Mouse (Mus musculus): ENCODE measurements around the gene Gfpt2. TPM values are rescaled to one million over a fixed set of nuclear protein-coding genes. Genes with fewer than 3 reads are reported as not detected.
"Not testable (repeated sequence)": the region's sequence is repeated elsewhere in the genome, so short reads cannot be mapped to it uniquely, and the experiment has no call there.

Gene Gfpt2
- polyA plus RNA-seq, 1 experiment from 2014 or later: 16.0 TPM

DNA sequence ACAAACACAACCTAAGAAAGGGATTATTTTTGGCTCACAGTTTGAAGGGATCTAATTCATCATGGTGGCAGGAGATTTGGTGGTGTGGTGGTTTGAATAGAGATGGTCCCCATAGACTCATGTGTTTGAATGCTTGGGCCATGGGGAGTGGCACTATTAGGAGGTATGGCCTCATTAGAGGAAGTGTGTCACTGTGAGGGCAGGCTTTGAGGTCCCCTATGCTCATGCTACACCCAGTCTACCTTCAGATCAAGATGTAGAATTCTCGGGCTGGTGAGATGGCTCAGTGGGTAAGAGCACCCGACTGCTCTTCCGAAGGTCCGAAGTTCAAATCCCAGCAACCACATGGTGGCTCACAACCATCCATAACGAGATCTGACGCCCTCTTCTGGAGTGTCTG lies 26.5 kb upstream of the Gfpt2 start:
- not testable (repeated sequence) for H3K36me3 ChIP-seq; DNase-seq (ENCODE audit: low spot score); H3K9me3 ChIP-seq; H3K4me3 ChIP-seq; H3K27ac ChIP-seq; H3K27me3 ChIP-seq (ENCODE audit: insufficient read depth, poor library complexity, severe bottlenecking)
- peaks cover 20% of the 10 kb centered on the region for H3K4me1 ChIP-seq (replicated peaks)
- 91% methylated on average over 4 of the region's 6 CpGs for WGBS

- Histone ChIP-seq H3K27me3 (ENCODE audit: insufficient read depth, poor library complexity, severe bottlenecking) (no peaks in the 10 kb centered on the region), H3K27ac (no peak overlapping the region), H3K36me3 (no peaks in the 10 kb centered on the region), H3K9me3 (no peaks in the 10 kb centered on the region), H3K4me3 (no peak overlapping the region), H3K4me1 (replicated peaks) (peaks cover 12% of the 10 kb centered on the region)
- 89% methylated on average over 5 of the region's 5 CpGs for WGBS
- no peak for DNase-seq (ENCODE audit: low spot score)
These were observed 25.2 kb upstream of the Gfpt2 start for GRCm38 (mm10) chr11:49768781-49769180.

GRCm38 (mm10) chr11:49770676-49771550 lies 23.1 kb upstream of the Gfpt2 start:
- Histone ChIP-seq H3K27me3 (ENCODE audit: insufficient read depth, poor library complexity, severe bottlenecking) (no peaks in the 10 kb centered on the region), H3K27ac (no peak overlapping the region), H3K9me3 (no peaks in the 10 kb centered on the region), H3K4me3 (no peak overlapping the region), H3K4me1 (replicated peaks) (peaks cover 6% of the 10 kb centered on the region), H3K36me3 (no peaks in the 10 kb centered on the region)
- WGBS: 89% methylated on average over 9 of the region's 9 CpGs
- DNase-seq (ENCODE audit: low spot score): no peak

- WGBS: 66% methylated on average over 5 of the region's 5 CpGs
- no peaks in the 10 kb centered on the region for H3K27me3 ChIP-seq (ENCODE audit: insufficient read depth, poor library complexity, severe bottlenecking)
- DNase-seq (ENCODE audit: low spot score): no peak
These were observed 21.7 kb upstream of the Gfpt2 start for GRCm38 (mm10) chr11:49772251-49772650.

GRCm38 (mm10) chr11:49774894-49775293 lies 19.1 kb upstream of the Gfpt2 start:
- WGBS: 86% methylated on average over 4 of the region's 4 CpGs
- H3K9me3 ChIP-seq: no peaks in the 10 kb centered on the region
- peaks cover 8% of the 10 kb centered on the region for H3K4me1 ChIP-seq (replicated peaks)
- no peaks in the 10 kb centered on the region for H3K27me3 ChIP-seq (ENCODE audit: insufficient read depth, poor library complexity, severe bottlenecking)
- H3K4me3 ChIP-seq: no peak overlapping the region
- DNase-seq (ENCODE audit: low spot score): no peak
- H3K36me3 ChIP-seq: no peaks in the 10 kb centered on the region
- no peak overlapping the region for H3K27ac ChIP-seq

More at GRCm38 (mm10) chr11:49772251-49772650, 21.7 kb upstream of the Gfpt2 start:
- H3K9me3 ChIP-seq: no peaks in the 10 kb centered on the region
- H3K27ac ChIP-seq: no peak overlapping the region
- no peaks in the 10 kb centered on the region for H3K36me3 ChIP-seq
- H3K4me1 ChIP-seq (replicated peaks): peaks cover 8% of the 10 kb centered on the region
- H3K4me3 ChIP-seq: no peak overlapping the region

- no peak overlapping the region for H3K27ac ChIP-seq
- H3K9me3 ChIP-seq: no peaks in the 10 kb centered on the region
- 85% methylated on average over 6 of the region's 6 CpGs for WGBS
These were observed 15.1 kb upstream of the Gfpt2 start for GRCm38 (mm10) chr11:49778844-49779243.

DNA sequence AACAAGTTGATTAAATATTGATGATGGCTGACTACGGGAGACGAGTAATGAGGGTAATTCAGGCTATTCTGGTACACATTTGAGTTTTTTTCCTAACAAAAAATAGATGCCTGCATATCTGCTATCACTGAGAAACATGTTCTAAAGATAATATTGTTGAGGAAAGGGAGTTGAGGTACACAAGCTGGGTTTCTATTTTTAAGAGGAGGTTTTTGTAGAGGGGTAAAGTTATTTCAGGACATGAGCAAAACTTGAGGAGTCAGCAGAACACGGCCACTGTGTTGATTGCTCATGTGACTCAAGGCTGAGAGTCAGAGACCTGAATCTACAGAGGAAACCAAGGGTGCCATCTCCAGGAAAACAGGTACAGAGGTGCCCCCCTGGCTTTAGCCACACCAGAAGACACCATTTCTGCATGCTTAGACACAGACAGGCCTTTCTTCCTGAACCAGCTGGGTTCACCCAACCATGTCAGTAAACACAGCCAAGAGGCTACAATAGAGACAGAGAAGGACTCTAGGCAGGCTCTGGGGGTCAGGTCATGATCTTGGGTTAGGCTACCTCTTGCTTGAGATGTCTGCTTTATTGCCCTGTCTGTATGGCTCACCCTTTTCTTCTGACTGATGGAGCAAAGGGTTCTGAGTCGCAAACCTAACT lies 13.7 kb upstream of the Gfpt2 start:
- Histone ChIP-seq H3K27me3 (ENCODE audit: insufficient read depth, poor library complexity, severe bottlenecking) (no peaks in the 10 kb centered on the region), H3K27ac (no peak overlapping the region), H3K4me3 (no peak overlapping the region), H3K4me1 (replicated peaks) (peaks cover 13% of the 10 kb centered on the region), H3K9me3 (no peaks in the 10 kb centered on the region), H3K36me3 (no peaks in the 10 kb centered on the region)
- DNase-seq (ENCODE audit: low spot score): no peak
- WGBS: 83% methylated on average over 4 of the region's 4 CpGs

More at GRCm38 (mm10) chr11:49778844-49779243, 15.1 kb upstream of the Gfpt2 start:
- no peaks in the 10 kb centered on the region for H3K27me3 ChIP-seq (ENCODE audit: insufficient read depth, poor library complexity, severe bottlenecking)
- DNase-seq (ENCODE audit: low spot score): no peak
- H3K4me3 ChIP-seq: no peak overlapping the region
- H3K4me1 ChIP-seq (replicated peaks): peaks cover 13% of the 10 kb centered on the region
- no peaks in the 10 kb centered on the region for H3K36me3 ChIP-seq

DNA sequence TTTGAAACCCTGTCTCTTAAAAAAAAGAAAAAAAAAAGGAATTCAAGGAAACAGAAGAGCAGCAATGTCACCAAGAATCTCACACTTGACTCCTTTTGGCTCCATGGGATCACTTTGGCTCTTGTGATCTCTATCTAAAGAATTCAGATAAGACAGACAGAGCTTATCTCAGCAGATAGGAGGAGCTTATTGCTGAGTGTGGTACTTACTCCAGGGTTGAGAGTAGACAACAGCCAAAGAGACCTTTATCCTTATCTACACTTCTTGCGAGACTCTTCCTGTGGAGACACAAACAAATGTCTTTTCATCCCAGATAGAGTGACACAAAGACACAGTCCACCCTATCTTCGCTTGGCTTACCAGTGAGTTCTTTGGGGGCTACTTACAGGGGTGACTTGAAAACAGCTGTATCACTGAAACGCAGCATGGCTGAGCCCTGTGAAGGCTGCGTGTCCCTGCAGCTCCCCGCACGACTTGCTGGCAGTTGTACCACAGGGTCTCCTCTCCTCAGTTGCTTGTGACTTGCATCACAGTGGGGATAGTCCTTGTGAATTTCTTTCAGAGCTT lies 12.1 kb upstream of the Gfpt2 start:
- H3K36me3 ChIP-seq: no peaks in the 10 kb centered on the region
- DNase-seq (ENCODE audit: low spot score): no peak
- 63% methylated on average over 6 of the region's 6 CpGs for WGBS

GRCm38 (mm10) chr11:49793131-49793530 lies 847 bp upstream of the Gfpt2 start:
- H3K4me3 ChIP-seq: peak overlapping the region; percentile 59; the same call in 1 of the 2 replicates
- peaks cover 24% of the 10 kb centered on the region for H3K27me3 ChIP-seq (ENCODE audit: insufficient read depth, poor library complexity, severe bottlenecking)
- peaks cover 5% of the 10 kb centered on the region; the same call in 1 of the 2 replicates for H3K9me3 ChIP-seq
- no peak overlapping the region for H3K27ac ChIP-seq
- H3K4me1 ChIP-seq (replicated peaks): peaks cover 27% of the 10 kb centered on the region
- WGBS: 7% methylated on average over 14 of the region's 14 CpGs
- peak; percentile 39 for DNase-seq (ENCODE audit: low spot score)
- no peaks in the 10 kb centered on the region for H3K36me3 ChIP-seq

More for the DNA sequence above, 12.1 kb upstream of the Gfpt2 start:
- Histone ChIP-seq H3K27me3 (ENCODE audit: insufficient read depth, poor library complexity, severe bottlenecking) (no peaks in the 10 kb centered on the region), H3K27ac (no peak overlapping the region), H3K9me3 (no peaks in the 10 kb centered on the region), H3K4me1 (replicated peaks) (peaks cover 5% of the 10 kb centered on the region; the same call in 1 of the 2 replicates), H3K4me3 (no peak overlapping the region)

DNA sequence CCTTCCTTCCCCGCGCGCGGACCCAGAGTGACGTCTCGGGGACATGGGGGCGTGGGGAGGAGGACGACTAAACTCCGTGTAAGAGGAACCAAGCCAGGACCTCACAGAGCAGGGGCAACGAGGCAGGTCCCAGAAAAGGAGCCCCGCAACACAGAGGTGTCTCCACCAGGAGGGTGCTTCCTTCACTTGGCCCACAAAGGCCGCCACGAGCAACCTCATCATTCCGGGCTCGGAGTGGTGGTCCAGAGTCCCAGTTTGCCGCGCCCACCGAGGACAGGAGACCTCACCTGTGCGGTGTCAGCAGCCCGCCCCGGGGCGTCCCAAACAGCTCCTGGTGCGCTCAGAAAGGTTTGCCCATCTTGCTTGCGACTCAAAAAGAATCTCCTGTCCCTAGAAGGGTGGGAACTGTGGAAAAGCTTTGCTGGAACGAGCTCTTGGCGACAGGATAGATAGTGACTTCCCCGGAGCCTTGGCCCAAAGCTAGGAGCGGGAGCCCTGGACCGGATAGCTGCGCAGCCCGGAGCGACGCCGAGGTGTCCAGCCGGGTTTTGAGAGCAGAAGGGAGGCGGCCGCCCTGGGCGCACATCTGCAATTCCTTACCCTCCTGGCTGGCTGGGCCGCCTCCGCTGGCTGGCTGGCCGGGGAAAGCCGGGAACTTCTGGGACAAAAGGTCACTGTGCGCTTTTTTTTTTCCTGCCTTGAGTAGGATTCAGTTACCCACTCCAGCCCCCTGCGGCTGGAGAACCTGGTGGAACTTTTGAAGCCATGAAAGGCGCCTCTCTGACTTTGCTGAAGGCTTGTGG lies 565 bp downstream of the Gfpt2 start:
- Histone ChIP-seq H3K9me3 (peaks cover 3% of the 10 kb centered on the region; the same call in 1 of the 2 replicates), H3K4me1 (replicated peaks) (peaks cover 32% of the 10 kb centered on the region), H3K27me3 (ENCODE audit: insufficient read depth, poor library complexity, severe bottlenecking) (peaks cover 24% of the 10 kb centered on the region), H3K4me3 (peak overlapping the region; percentile 59), H3K36me3 (no peaks in the 10 kb centered on the region), H3K27ac (peak overlapping the region; percentile 88)
- under 1% methylated on average over 45 of the region's 45 CpGs for WGBS
- DNase-seq (ENCODE audit: low spot score): peak; percentile 67

DNA sequence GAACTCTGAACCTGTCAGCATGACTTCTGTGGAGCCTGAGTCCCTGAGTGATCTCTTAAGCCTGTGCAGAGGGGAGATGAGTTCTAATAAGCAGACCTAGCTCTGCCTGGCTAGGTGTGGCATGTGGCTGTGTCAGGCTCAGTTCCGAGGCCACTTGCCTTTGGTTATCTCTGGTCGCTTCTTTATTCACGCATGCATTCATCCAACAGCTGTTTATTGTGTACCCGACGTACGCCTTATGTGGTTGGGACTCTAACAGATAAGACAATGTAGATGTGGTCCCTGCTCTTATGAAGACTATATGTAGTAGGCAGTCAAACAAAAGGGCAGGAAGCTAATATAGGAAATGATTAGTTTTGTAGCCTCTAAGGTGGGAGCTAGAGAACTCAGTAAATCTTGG lies 5.0 kb downstream of the Gfpt2 start:
- Histone ChIP-seq H3K27ac (no peak overlapping the region), H3K4me1 (replicated peaks) (peaks cover 25% of the 10 kb centered on the region), H3K4me3 (no peak overlapping the region), H3K36me3 (0 out of 2 replicates have a peak, but pooled peaks cover 5% of the 10 kb centered on the region), H3K9me3 (no peaks in the 10 kb centered on the region), H3K27me3 (ENCODE audit: insufficient read depth, poor library complexity, severe bottlenecking) (peaks cover 4% of the 10 kb centered on the region; the same call in 1 of the 2 replicates)
- WGBS: 95% methylated on average over 6 of the region's 6 CpGs
- DNase-seq (ENCODE audit: low spot score): no peak

- DNase-seq (ENCODE audit: low spot score): no peak
- Histone ChIP-seq H3K36me3 (0 out of 2 replicates have a peak, but pooled peaks cover 9% of the 10 kb centered on the region), H3K4me3 (no peak overlapping the region), H3K4me1 (replicated peaks) (0 out of 2 replicates have a peak, but pooled peaks cover 13% of the 10 kb centered on the region), H3K27me3 (ENCODE audit: insufficient read depth, poor library complexity, severe bottlenecking) (no peaks in the 10 kb centered on the region), H3K9me3 (no peaks in the 10 kb centered on the region), H3K27ac (no peak overlapping the region)
- WGBS: 94% methylated on average over 4 of the region's 4 CpGs
These were observed 7.5 kb downstream of the Gfpt2 start for GRCm38 (mm10) chr11:49801516-49801915.
